ENCODE assay signal across 9 mouse cellular contexts in the genomic region with DNA sequence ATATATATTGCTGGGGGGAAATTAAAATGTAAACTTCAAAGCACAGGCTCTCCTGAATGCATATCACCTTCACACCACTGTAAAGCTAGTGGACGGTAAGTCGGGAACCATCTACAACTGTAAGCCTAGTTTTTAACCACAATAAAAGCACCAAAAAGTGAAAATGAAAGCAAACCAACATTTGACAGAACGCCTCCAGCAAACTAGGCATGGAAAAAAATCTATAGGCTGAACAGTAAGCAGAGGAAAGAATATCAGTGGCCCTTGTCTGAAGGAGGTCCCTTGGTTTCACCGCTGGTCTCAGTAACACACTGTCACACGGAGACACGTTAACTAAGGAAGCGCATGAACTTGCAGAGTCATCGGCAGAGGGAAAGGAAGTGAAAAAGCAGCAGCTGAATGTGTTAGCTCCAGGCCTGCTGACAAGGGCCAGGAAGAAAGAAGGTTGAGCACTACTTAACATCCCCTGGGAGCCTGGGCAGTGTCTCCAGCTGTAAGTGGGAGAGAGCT. TPM values are rescaled to one million over a fixed set of nuclear protein-coding genes. Genes with fewer than 3 reads are reported as not detected.
A peak's percentile ranks its signal among the peaks of the same experiment; 100 is the strongest.
DNase-seq lines count a peak whose midpoint lies in the region; ATAC-seq and TF ChIP-seq lines count a peak whose summit lies in the region.
"Had no signal": no experiment of that assay in that cellular context is flagged by ENCODE, and none has a peak within 500 bp of the region (broad histone marks: within the 10 kb centered on the region; RNA-seq: fewer than 3 reads in every experiment).

No protein-coding gene starts in this region.

- H3K9me3 ChIP-seq in liver, embryonic 11.5 days (ENCODE audit: control insufficient read depth, low read length): no peaks in the 10 kb centered on the region
- H3K9me3 ChIP-seq in midbrain, embryonic 10.5 days (replicated peaks): no peaks in the 10 kb centered on the region
- H3K9me3 ChIP-seq: midbrain, embryonic 12.5 days had no signal

- H3K27ac ChIP-seq in kidney, adult 2 months (ENCODE audit: insufficient read depth, low read depth, low read length): no peak overlapping the region
- H3K27ac ChIP-seq in liver, embryonic 11.5 days (ENCODE audit: low read depth, low read length): peak overlapping the region; percentile 43; the same call in 1 of the 2 replicates
- no peak overlapping the region for H3K27ac ChIP-seq in midbrain, embryonic 10.5 days (replicated peaks)
- H3K27ac ChIP-seq: midbrain, embryonic 12.5 days had no signal

- WGBS in kidney, adult 2 months: 62% methylated on average over 8 of the region's 8 CpGs
- WGBS in liver, embryonic 11.5 days: 45% methylated on average over 8 of the region's 8 CpGs
- WGBS in midbrain, embryonic 10.5 days: 86% methylated on average over 8 of the region's 8 CpGs

- no peaks in the 10 kb centered on the region for H3K27me3 ChIP-seq in kidney, adult 2 months (replicated peaks; ENCODE audit: control insufficient read depth, insufficient read depth, low read length)
- H3K27me3 ChIP-seq in liver, embryonic 11.5 days (replicated peaks; ENCODE audit: control insufficient read depth, insufficient read depth, low read length): no peaks in the 10 kb centered on the region
- H3K27me3 ChIP-seq in splenic B cell, adult 2 months (ENCODE audit: control insufficient read depth, insufficient read depth, low read length, poor library complexity, severe bottlenecking): no peaks in the 10 kb centered on the region
- no peaks in the 10 kb centered on the region for H3K27me3 ChIP-seq in midbrain, embryonic 10.5 days (ENCODE audit: low read depth, poor library complexity, severe bottlenecking)
- H3K27me3 ChIP-seq: midbrain, embryonic 12.5 days had no signal

- no peaks in the 10 kb centered on the region for H3K4me1 ChIP-seq in kidney, adult 2 months (ENCODE audit: control insufficient read depth, insufficient read depth, low read length)
- no peaks in the 10 kb centered on the region; the same call in 1 of the 2 replicates for H3K4me1 ChIP-seq in liver, embryonic 11.5 days (replicated peaks; ENCODE audit: control insufficient read depth, insufficient read depth, low read length)
- H3K4me1 ChIP-seq in midbrain, embryonic 10.5 days: no peaks in the 10 kb centered on the region
- H3K4me1 ChIP-seq: midbrain, embryonic 12.5 days had no signal

- peak; percentile 73 for ATAC-seq in liver, embryonic 11.5 days (replicated peaks; ENCODE audit: low FRiP score)

- peak overlapping the region; percentile 33 for H3K4me3 ChIP-seq in kidney, adult 2 months (ENCODE audit: insufficient read depth, low read depth, low read length)
- H3K4me3 ChIP-seq in liver, embryonic 11.5 days (ENCODE audit: low read depth, low read length): peak overlapping the region; percentile 14; the same call in 1 of the 2 replicates
- no peak overlapping the region for H3K4me3 ChIP-seq in midbrain, embryonic 10.5 days
- H3K4me3 ChIP-seq: midbrain, embryonic 12.5 days had no signal

- TF ChIP-seq CTCF in kidney, adult 2 months (conservative IDR thresholded peaks at IDR 0.05; ENCODE audit: insufficient read depth, insufficient read length, low read depth, low read length): no peak

- H3K36me3 ChIP-seq in kidney, adult 2 months (ENCODE audit: control insufficient read depth, insufficient read depth, low read length): no peaks in the 10 kb centered on the region
- no peaks in the 10 kb centered on the region for H3K36me3 ChIP-seq in liver, embryonic 11.5 days (ENCODE audit: control insufficient read depth, insufficient read depth, low read length)
- H3K36me3 ChIP-seq in splenic B cell, adult 2 months (ENCODE audit: control insufficient read depth, insufficient read depth, low read length, poor library complexity, severe bottlenecking): no peaks in the 10 kb centered on the region
- no peaks in the 10 kb centered on the region for H3K36me3 ChIP-seq in midbrain, embryonic 10.5 days
- H3K36me3 ChIP-seq: midbrain, embryonic 12.5 days had no signal

- DNase-seq in kidney, adult 2 months: peak; percentile 19
- DNase-seq in kidney, adult 11 months: no peak
- DNase-seq in gastrocnemius, postnatal 14 days: peak; percentile 9
- peak; percentile 39 for DNase-seq in liver, embryonic 11.5 days (ENCODE audit: low spot score)
- peak; percentile 45 for DNase-seq in splenic B cell, adult 2 months (ENCODE audit: low read depth, low spot score)
- DNase-seq in retina, embryonic 14.5 days (ENCODE audit: low spot score): no peak
- DNase-seq in embryo, embryonic 9.5 days (ENCODE audit: extremely low spot score): no peak
- DNase-seq in midbrain, embryonic 10.5 days (ENCODE audit: low spot score): no peak

- TF ChIP-seq POLR2A in kidney, adult 2 months (IDR thresholded peaks at IDR 0.05; ENCODE audit: low read depth, low read length): no peak

- H3K9ac ChIP-seq in liver, embryonic 11.5 days (ENCODE audit: low read depth, low read length): 0 out of 2 replicates have a peak overlapping the region, but pooled peaks have one; percentile 40
- H3K9ac ChIP-seq: midbrain, embryonic 12.5 days had no signal

- H3K4me2 ChIP-seq in liver, embryonic 11.5 days: peak overlapping the region; percentile 54
- H3K4me2 ChIP-seq: midbrain, embryonic 12.5 days had no signal

- intact Hi-C loops in gastrocnemius, postnatal 14 days (cut with DNase I; ENCODE audit: low total_unique reads): loop anchor here (5.0 kb wide), 1 partner anchor 145 kb away; a partner anchor contains a TSS

RNA-seq across cellular contexts. Expression of a gene that starts 17.2 kb away (rescaled TPM):
- 0.26 and 0.38 TPM in 2 replicates for polyA plus RNA-seq in kidney, adult 2 months (2012; rRNA removed)
- under 1 TPM; 0.16 to 0.29 TPM for total RNA-seq in gastrocnemius, postnatal 14 days (2021)
- 0.30 and 0.32 TPM in 2 replicates for polyA plus RNA-seq in liver, embryonic 11.5 days (2014; fragmentation: Nextera tagmentation; extraction: Ambion mirVana)
- polyA plus RNA-seq in midbrain, embryonic 10.5 days (2016; fragmentation: Nextera tagmentation; extraction: Ambion mirVana): 0.22 and 0.39 TPM in 2 replicates

RNA-seq across cellular contexts. Expression of a gene that starts 17.2 kb away (rescaled TPM):
- 7.8 and 9.4 TPM in 2 replicates for polyA plus RNA-seq in kidney, adult 2 months (2012; rRNA removed)
- total RNA-seq in gastrocnemius, postnatal 14 days (2021): 10 to 100 TPM; 13.6 to 14.6 TPM
- 34.8 and 41.8 TPM in 2 replicates for polyA plus RNA-seq in liver, embryonic 11.5 days (2014; fragmentation: Nextera tagmentation; extraction: Ambion mirVana)
- polyA plus RNA-seq in midbrain, embryonic 10.5 days (2016; fragmentation: Nextera tagmentation; extraction: Ambion mirVana): 33.3 and 37.6 TPM in 2 replicates

RNA-seq across cellular contexts. Expression of a gene that starts 34.0 kb away (rescaled TPM):
- 12.7 and 15.0 TPM in 2 replicates for polyA plus RNA-seq in kidney, adult 2 months (2012; rRNA removed)
- total RNA-seq in gastrocnemius, postnatal 14 days (2021): 10 to 100 TPM; 13.3 to 16.8 TPM
- polyA plus RNA-seq in liver, embryonic 11.5 days (2014; fragmentation: Nextera tagmentation; extraction: Ambion mirVana): 29.6 and 31.7 TPM in 2 replicates
- polyA plus RNA-seq in midbrain, embryonic 10.5 days (2016; fragmentation: Nextera tagmentation; extraction: Ambion mirVana): 41.1 and 47.2 TPM in 2 replicates

Comparison
In these comparisons a context has a peak if more than half of its experiments do, and no peak if none do; other contexts are left out.
1. DNase-seq: peak in kidney, adult 2 months (single experiment), gastrocnemius, postnatal 14 days (single experiment), liver, embryonic 11.5 days (single experiment) and splenic B cell, adult 2 months (single experiment); none in kidney, adult 11 months (single experiment), retina, embryonic 14.5 days (single experiment), embryo, embryonic 9.5 days (single experiment) and midbrain, embryonic 10.5 days (single experiment).